Mouse (Mus musculus): Measurements from ENCODE around the gene Dusp10.

The Dusp10 gene

GRCm38 (mm10) chr1:184053711-184054110 is 40.6 kb downstream of the Dusp10 start:
- DNase-seq (ENCODE audit: low spot score), result no peak

DNA sequence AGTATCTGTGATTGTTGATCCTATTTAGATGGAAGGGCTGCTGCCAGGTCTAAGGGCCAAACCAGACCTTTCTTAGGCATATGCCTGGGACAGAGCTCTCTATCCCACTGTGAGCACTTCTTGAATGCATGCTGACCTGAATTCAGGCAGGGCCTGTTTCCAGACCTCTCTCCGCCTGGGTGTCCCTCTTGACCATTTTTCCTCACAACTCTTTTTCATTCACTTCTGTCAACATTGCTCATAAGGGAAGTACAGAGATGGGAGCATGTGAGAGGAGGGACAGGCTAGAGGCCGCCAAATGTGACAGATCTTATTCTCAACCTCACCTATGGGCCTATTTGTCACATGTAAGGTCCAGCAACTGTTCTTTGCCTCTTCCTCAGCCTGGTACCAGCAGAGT is 41.1 kb downstream of the Dusp10 start:
- no peak for DNase-seq (ENCODE audit: low spot score)

GRCm38 (mm10) chr1:184058206-184058605 is 45.1 kb downstream of the Dusp10 start:
- DNase-seq (ENCODE audit: low spot score), result no peak

DNA sequence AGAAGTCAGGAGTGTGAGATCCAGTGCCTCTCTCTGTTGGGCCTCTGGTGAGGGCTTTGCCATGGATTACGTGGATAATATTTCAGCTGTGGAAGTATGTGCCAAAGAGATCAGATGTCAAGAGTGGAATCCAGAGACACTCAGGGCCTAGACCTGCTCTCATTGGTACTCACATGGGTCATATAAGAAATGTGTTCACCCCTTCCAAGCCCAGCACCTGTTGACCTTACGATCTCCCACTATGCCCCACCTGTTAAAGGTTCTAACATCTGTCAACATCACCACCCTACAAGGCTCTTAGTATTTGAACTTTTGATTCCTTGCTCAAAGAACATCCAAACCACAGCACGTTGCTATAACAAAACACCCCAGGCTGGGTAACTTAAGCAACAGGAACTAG is 46.7 kb downstream of the Dusp10 start:
- DNase-seq (ENCODE audit: low spot score), result no peak

DNA sequence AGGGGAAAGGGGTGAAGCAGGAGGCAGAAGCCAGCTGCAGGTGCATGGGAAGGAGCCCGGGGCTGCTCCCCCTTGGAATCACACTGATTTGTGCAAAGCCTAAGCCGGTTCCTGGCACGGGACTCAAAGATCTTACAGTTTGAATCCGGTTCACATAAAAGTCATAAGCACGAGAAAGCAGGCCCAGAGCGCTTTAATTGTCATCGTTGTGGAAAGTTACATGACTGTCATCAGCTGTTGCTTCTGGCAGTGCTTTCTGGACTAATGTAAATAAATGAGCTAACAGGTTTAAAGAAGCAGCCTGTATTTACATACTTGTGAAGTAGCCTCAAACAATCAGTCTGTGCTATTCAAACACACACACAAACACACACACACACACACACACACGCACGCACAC is 47.3 kb downstream of the Dusp10 start:
- no peak for DNase-seq (ENCODE audit: low spot score)

DNA sequence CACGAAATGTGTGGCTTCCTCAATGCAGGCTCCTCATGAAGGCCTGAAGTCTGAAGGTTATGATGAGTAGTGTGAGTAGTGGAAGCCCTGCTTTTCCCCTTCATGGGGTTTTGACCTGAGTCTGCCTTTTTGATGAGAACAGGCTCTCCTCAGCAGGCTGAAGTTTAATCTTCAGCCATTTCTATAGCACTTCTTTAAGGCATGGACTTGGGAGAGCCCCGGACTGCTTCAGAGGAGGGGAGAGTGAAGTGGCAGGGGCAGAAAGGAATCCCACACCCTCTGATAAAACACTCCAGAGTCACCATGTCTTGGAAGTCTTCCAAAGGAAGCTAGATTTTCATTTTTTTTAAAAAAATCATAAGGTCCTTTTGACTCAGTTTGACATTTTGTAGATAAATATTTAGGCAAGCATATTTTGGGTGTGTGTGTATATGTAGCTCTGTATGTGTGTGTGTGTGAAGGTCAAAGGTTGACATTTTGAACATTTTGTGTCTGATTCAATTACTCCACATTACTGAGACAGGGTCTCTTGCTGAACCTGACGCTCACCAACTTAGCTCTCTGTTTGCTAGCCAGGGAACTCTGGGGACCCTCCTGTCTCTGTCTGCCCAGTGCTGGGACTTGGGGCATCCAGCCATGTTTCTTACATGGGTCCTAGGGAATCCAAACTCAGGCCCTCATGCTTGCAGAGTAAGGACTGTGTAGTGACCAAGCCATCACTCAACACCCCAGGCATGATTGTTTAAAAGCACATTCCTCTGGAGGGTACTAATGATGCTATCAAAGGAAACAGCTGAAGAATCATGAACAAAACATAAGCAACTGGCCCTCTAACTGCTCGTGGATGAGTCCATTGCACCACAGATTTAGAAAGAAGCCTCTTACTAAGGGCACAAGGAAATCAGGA is 48.0 kb downstream of the Dusp10 start:
- no peak for DNase-seq (ENCODE audit: low spot score)

GRCm38 (mm10) chr1:184061901-184062300 is 48.8 kb downstream of the Dusp10 start:
- no peak for DNase-seq (ENCODE audit: low spot score)

GRCm38 (mm10) chr1:184064306-184064705 is 51.2 kb downstream of the Dusp10 start:
- DNase-seq (ENCODE audit: low spot score), result no peak

DNA sequence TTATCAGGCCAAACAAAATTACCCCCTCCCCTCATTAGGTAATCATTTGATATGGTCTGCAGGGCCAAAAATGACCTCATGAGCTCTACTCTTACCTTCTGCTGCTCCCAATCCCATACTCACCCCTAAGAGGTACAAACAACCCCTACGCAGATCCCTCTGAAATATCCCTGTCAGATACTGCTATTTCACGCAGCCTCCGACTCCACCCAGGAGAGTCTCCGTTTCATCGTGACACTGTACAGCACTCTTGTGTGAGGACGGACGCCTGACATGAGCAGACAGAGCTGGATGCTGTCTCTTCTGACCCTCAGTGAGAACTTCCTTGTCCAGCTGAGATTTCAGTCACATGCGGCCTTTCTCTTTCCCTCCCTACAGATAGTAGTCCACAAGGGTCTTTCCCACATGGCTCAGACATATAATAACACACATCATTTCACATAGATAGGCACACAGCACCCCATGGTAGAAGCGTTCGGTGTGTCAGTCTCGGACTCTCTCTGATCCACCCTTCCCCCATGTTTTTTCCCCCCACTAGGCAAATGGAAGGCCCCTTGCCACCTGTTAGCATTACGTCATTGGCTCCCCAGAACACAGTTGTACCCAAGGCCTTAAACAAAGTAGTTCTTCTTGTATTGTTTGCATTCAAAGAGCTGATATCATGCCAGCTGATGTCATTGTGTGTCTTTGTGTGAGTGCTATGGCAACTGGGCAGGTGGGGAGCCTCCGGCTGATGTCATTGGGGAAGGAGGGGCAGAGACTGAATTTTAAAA is 52.7 kb downstream of the Dusp10 start:
- DNase-seq (ENCODE audit: low spot score), result no peak

DNA sequence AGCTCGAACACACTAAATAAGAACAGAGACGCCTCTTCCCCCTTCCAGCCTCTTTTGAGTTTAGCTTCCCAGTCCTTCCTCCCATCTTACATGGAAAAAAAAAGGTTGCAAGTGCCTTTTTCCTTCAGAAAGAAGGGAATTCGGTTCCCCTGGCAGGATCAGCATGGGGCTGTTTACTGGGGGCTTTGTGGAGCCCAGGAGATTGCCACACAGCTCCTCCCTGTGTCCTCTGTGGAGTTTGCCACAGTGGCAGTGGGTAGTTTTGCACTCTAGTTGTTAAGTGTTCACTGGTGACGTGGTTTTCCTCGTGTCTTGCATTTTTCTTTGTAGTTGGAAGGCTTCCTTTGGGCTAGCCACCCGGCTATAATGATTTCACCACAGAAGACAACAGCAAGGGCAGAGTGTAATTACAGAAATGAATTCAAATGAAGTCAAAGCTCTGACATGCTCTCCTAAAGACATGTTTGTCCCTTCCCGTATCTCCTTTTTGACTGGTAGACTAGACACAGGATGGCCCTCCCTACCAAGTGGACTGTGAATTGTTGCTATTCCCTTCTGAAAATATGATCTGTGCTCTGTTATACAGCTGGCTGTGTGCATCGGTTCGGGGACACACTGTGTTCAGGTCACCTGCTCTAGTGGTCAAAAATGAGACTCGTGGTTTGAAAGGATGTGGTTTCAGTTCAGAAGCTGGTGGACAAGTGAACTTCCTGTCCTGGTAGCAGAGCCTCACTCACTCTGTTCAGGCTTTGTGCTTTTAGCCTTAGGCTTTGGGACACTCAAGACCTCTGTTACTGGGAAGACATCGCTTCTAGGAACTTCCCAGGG is 53.6 kb downstream of the Dusp10 start:
- DNase-seq (ENCODE audit: low spot score), result no peak

DNA sequence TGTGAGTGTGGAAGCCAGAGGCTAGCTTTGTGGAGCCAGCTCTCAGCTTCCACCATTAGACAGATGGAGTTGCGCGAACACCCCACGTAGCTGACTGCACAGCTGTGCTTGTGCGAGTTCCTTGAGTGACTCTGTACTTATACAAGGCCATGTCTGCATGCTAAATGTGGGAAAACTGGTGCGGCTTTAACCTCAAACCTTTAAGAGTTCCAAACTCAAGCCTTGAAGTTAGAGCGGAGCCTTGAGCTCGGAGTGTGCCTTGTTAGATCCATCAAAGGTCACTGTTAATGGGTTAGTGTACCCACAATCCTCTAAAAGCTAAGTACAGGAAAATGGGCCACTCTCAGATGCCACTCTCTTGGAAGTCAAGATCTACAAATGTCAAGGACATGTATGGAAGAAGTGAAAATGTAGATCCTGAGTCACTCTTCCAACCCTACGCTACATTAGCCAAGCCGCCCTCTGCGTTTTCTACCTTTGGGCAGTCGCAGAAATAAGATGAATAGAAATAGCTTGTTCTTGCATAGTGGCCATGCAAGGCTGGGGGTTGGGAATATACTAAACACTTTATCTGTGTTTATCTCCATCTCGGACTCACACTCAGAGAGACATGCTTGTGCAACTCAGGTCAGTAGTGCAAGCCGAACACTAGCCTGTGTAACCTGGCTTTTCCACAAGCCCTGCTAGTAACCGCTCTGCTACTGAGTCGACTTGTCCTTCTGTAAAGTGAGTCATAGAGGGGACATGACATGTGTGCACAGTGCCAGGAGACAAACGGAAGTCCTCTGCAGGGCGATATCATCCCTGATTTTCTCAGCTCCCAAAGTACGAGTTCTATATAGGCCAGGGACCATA is 54.8 kb downstream of the Dusp10 start:
- no peak for DNase-seq (ENCODE audit: low spot score)

GRCm38 (mm10) chr1:184068971-184069370 is 55.9 kb downstream of the Dusp10 start:
- DNase-seq (ENCODE audit: low spot score), result no peak

DNA sequence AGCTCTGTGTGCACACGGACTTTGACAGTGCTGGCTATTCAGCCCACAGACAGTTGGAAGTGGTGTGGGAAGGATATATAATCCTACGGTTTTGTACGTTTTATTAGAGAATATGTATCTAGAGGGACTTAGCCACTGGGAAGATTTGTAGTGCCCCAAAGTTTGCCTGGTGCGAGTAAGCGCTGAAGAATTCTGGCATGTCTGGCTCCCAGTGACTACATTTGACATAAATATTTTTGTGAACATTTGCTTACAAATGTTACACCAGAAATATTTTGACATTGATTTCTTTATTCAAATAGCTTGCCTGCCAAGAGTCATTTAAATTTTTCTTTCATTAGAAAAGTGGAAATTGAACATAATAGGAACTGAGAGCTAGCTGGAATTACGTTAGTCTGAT is 63.0 kb downstream of the Dusp10 start:
- no peak for DNase-seq (ENCODE audit: low spot score)

DNA sequence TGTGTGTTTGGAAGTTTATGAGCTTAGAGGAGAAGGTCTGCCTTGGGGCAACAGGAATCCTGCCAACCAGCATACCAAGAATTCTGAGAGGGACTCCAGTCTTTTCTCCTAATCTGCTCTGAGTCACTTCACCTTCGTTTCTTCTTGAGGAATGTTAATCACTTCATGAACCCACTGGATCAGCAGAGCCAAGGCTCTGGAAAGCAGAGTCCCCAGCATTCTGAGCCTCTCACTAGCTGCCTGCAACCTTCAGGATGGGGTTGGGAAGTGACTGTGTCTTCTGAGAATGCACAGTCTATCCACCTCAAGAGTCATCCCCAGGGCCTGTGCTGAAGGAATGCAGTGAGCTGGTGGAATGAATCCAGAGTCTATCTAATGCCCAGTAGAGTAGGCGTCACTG is 63.7 kb downstream of the Dusp10 start:
- no peak for DNase-seq (ENCODE audit: low spot score)

DNA sequence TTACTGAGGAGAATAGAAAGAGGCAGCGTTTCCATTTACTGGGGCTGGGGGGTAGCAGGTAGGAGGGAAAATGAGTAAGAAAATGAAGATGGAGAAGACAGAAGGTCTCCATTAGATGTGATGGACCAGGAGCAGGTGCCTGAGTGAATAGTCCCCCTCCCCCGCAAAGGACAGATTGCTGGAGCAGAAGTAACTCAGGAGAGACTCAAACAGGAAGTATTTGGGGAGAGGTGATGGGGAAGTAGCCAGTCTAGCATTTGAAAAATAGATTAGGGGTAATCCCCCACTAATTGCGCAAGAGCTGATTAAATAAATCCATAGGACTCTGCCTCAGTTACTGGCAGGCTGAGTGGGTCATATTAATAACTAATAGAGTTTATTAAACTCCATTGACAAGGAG is 66.2 kb downstream of the Dusp10 start:
- DNase-seq (ENCODE audit: low spot score), result no peak

DNA sequence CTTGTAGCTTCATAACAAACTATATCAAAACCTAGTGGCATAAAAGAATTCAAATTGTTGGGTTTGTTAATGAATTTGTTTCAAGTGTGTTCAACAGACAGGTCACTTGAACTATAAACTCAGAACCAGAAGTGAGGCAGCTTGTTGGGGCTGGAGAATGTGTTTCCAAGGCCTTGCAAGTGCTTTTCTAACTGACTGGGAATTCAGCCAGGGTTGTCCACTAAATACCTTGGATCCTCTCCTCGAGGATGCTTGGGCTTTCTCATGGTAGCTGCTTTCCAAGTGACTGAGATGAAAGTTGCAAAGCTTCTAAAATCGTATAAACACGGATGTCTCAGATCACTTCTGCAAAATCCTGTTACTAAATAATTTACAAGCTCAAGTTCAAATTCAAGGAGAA is 69.6 kb downstream of the Dusp10 start:
- no peak for DNase-seq (ENCODE audit: low spot score)

DNA sequence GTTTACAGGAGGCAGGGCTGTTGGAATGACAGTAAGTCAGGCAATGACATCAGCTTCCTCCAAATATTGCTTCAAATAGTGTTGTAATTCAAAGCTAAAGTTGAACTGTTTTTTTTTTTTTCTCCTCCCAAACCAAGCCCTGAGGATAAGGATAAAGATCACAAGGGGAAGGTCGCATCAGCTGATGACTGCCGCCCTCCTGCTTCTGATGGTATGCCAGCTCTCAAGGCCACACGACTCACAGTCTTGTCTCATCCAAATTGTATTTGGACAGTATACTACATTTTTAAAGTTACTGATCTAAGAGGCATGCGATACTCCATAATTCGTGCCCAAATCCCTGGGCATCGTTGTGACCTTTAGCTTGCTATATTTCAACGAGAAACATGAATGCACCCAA is 70.1 kb downstream of the Dusp10 start:
- DNase-seq (ENCODE audit: low spot score), result no peak

DNA sequence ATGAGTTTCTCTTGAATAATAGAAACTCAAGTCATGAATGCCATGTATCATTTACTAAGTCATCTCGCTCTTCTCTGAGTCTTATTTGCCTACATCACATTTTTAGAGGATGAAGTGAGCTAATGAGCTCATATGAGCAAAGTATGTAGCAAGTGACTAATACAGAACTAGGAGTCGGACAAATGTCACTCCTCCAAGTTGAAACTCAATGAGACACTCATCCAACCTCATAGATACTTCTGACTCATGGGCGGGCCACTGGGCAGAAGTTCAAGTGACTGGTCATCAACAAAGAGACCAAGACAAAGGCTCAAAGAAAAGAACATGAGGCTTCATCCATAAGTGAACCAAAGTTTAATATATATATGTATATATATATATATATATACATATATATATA is 71.9 kb downstream of the Dusp10 start:
- no peak for DNase-seq (ENCODE audit: low spot score)

DNA sequence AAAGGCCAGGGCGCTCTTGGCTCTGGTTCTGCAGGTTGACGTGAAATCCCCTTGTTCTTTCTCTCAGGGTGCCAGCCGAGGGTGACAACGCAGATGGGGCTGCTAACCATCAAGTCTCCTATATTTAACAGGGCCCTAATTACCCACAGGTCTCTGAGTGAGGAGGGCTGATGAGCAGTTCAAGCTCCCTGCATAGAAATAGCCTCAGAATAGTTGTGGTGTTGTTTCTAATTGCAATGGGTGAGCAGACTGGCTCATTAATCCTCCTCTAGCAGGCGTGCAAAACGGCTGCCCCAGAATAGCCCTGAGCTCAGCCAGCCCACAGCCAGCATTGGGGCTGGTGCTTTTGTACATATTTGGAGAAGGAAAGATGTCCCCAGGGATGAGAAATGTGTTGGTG is 77.4 kb downstream of the Dusp10 start:
- DNase-seq (ENCODE audit: low spot score), result no peak

DNA sequence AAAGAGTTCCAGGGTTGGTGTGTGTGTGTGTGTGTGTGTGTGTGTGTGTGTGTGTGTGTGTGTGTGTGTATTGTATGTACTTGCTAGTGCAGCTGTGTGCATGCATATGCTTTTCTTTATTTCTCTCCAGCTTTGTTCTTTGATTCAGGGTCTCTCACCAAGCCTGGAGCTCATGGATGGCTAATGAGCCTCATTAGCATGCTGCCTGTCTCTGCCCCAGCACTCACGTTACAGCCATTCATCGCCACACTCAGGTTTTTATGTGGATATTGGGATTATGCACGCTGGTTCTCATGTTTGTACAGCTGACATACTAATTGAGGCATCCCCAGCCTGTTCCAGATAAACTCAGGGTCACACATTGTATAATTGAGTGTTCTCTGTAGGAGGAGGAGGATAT is 81.8 kb downstream of the Dusp10 start:
- no peak for DNase-seq (ENCODE audit: low spot score)

DNA sequence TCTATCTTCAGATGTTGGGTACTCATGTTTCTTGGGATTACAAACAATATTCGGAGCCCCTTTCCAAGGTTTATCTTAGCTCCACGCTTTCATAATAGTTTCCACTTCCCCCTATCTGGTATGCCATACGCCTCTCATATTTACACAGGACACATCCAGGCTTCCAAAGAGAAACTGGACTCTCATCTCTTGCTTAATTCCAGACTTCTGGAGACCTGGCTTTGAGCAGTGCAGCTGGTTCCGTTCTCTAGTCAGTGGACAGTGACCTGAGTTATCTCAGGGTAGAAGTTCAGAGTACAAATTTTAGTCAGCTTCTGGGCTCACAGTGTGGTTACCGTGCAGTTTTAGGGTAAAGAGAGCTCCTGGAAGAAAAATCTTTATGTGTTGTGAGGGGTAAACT is 87.3 kb downstream of the Dusp10 start:
- no peak for DNase-seq (ENCODE audit: low spot score)
